Mouse (Mus musculus): ENCODE data around the gene Gm11541. TPM values are rescaled to one million over a fixed set of nuclear protein-coding genes. Genes with fewer than 3 reads are reported as not detected.

Gm11541 gene
- polyA plus RNA-seq (2016; fragmentation: Nextera tagmentation; extraction: Ambion mirVana) = not detected in 2 replicates

DNA sequence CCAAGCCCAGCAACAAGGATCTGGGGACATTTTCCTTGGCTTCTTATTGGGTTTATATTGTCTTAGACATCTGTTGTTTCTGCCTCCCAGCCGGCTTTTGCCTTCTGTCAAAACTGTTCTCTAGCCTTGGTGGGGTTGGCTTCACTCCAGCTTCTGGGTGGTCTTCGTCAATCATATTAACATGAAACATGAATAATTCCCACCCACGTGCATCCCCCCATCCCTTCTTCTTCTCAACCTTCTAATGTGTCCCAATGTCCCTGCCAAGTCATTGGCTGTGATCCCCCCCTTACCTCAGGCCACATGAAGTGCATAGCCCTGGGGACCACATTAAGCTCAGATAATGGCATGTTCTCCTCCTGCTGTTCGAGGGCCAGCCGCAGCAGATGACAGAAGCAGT is at the start of gene Gm11541:
Gene Gm11541 (minus strand): TSS at position 28 of the 400 bp plus-strand sequence.
- WGBS = 83% methylated on average over 5 of the region's 5 CpGs
- DNase-seq (ENCODE audit: low spot score) = no peak
- Histone ChIP-seq H3K4me3 (no peak within 1 kb of the TSS), H3K36me3 (replicated peaks) (no peaks in the 10 kb centered on the region), H3K9me3 (no peaks in the 10 kb centered on the region), H3K27ac (replicated peaks) (no peak within 1 kb of the TSS), H3K27me3 (replicated peaks; ENCODE audit: low read depth, poor library complexity, severe bottlenecking) (no peaks in the 10 kb centered on the region; the same call in 1 of the 2 replicates), H3K4me1 (peaks cover 23% of the 10 kb centered on the region)

DNA sequence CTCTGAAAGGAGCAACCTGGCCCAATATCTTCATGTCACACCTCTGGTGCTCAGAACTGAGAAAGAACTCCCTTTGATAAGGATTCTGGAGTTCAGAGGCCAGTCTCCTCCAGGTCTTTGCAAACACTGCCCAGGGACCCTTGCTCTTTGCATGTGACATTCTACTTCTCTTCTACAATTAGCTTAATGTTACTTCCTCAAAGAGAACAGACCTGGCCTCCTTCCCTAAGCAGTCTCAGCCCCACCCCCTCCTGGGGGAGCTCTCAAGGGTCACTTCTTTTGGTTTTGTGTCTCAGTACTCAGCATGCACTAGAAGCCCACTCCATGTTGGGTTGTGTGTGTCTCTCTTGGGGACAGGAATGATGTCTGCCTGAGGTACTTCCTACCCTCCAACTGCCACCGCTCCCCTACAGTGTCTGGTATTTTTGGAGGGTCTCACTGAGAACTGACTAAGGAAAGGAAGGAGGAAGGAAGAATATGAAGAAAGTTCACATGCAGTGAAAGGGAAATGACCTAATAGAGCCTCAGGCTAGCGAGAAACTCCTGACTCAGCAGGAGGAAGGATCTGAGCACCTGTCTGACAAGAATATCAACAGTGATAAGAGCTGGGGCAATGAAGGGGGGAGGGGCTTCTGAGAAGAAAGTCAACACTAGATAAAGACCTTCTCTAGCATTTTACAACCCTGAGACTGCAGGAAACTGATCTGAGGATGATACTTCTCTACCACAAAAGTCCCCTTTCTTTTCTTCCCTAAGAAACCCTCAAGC is 48.8 kb upstream of the Gm11541 start:
- 64% methylated on average over 2 of the region's 2 CpGs for WGBS
- DNase-seq (ENCODE audit: low spot score) = no peak

DNA sequence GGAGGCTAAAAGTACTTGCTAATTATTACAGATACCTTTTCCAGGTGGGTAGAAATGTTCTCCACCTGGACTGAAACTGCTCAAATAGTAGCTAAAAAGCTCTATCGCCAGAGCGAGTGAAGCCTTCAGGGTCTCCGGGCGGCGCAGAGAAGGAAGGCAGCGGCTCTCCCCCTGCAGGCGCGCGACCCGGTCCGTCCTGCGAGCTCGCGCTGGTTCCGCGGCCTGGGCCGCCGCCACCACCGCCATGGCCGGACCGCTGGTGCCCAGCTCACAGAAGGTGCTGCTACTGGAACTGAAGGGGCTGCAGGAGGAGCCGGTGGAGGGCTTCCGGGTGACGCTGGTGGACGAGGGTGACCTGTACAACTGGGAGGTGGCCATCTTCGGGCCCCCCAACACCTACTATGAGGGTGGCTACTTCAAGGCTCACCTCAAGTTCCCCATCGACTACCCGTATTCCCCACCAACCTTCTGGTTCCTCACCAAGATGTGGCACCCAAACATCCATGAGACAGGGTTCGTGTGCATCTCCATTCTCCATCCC is 37.5 kb upstream of the Gm11541 start, which contains the start of gene Cdc34b:
Gene Cdc34b (plus strand): TSS at position 51 of the 541 bp plus-strand sequence.
- Histone ChIP-seq H3K36me3 (replicated peaks) (no peaks in the 10 kb centered on the region), H3K27ac (replicated peaks) (no peak within 1 kb of the TSS), H3K9me3 (0 out of 2 replicates have a peak, but pooled peaks cover 6% of the 10 kb centered on the region), H3K4me1 (no peaks in the 10 kb centered on the region), H3K4me3 (no peak within 1 kb of the TSS), H3K27me3 (replicated peaks; ENCODE audit: low read depth, poor library complexity, severe bottlenecking) (peaks cover 9% of the 10 kb centered on the region; the same call in 1 of the 2 replicates)
- DNase-seq (ENCODE audit: low spot score) = no peak
- 84% methylated on average over 29 of the region's 29 CpGs for WGBS

More for the DNA sequence above, 48.8 kb upstream of the Gm11541 start:
- H3K4me1 ChIP-seq = 0 out of 2 replicates have a peak, but pooled peaks cover 4% of the 10 kb centered on the region
- no peaks in the 10 kb centered on the region for H3K9me3 ChIP-seq
- no peak overlapping the region for H3K27ac ChIP-seq (replicated peaks)
- H3K36me3 ChIP-seq (replicated peaks) = no peaks in the 10 kb centered on the region
- H3K4me3 ChIP-seq = no peak overlapping the region
- H3K27me3 ChIP-seq (replicated peaks; ENCODE audit: low read depth, poor library complexity, severe bottlenecking) = no peaks in the 10 kb centered on the region

DNA sequence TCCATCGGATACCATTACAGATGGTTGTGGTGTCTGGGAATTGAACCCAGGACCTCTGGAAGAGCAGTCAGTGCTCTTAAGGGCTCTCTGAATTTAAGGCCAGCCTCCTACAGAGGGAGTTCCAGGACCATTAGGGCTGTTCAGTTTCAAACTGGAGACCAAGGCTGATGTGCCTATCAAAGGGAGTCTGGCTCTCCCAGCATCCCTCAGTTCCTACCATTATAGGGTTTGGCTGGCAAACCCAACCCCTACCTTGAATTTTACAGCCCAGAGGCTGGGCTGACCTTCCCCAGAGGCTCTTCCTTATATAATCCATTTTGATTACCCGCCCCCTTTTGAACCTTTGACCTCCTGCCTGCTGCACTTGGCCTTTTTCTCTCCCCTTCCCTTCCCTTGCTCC is 31.4 kb upstream of the Gm11541 start:
- no peaks in the 10 kb centered on the region for H3K36me3 ChIP-seq (replicated peaks)
- no peaks in the 10 kb centered on the region for H3K27me3 ChIP-seq (replicated peaks; ENCODE audit: low read depth, poor library complexity, severe bottlenecking)
- no peaks in the 10 kb centered on the region for H3K9me3 ChIP-seq
- DNase-seq (ENCODE audit: low spot score) = no peak
- H3K4me1 ChIP-seq = no peaks in the 10 kb centered on the region
- no peak overlapping the region for H3K27ac ChIP-seq (replicated peaks)
- H3K4me3 ChIP-seq = no peak overlapping the region
- 69% methylated on average over 2 of the region's 2 CpGs for WGBS

DNA sequence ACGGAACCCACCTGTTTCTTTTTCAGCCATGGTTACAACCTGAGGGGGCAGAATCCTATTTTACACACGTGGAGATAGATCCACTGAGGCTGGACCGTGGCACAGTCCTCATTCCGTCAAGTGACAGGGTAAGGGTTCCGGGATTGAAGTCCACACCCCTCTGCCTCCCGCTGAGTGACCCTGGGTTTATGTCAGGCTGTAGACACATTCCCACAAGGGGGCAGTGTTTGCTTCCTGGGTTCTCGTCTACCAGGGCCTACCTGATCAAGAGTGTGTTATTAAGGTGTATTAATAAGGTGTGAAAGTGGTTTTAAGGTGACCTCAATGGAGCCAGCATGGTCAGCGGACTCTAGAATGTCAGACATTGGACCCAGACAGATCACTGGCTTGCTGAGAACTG is 28.5 kb upstream of the Gm11541 start:
- 48% methylated on average over 8 of the region's 8 CpGs for WGBS
- no peaks in the 10 kb centered on the region for H3K36me3 ChIP-seq (replicated peaks)
- no peak for DNase-seq (ENCODE audit: low spot score)
- H3K4me3 ChIP-seq = no peak overlapping the region
- no peaks in the 10 kb centered on the region for H3K27me3 ChIP-seq (replicated peaks; ENCODE audit: low read depth, poor library complexity, severe bottlenecking)
- no peaks in the 10 kb centered on the region for H3K4me1 ChIP-seq
- no peaks in the 10 kb centered on the region for H3K9me3 ChIP-seq
- no peak overlapping the region for H3K27ac ChIP-seq (replicated peaks)

DNA sequence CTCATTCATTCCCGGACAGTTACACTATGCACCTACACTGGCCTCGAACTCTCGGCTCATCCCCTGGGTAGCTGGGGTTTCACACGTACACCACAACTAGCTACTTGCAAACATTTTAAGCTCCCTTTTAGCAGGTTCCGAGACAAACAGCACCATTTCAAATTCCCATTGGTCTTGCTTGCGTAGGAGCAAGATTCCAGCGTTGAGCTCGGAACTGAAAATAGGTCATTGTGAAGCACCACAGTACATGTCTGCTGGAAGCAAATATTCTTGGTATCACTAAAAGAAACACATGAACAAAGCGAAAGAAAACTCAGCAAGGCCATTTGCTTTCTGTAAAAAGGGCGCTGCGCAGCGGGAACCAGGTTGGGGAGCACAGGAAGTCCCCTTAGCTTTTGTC is 26.9 kb upstream of the Gm11541 start:
- Histone ChIP-seq H3K27me3 (replicated peaks; ENCODE audit: low read depth, poor library complexity, severe bottlenecking) (no peaks in the 10 kb centered on the region), H3K4me3 (no peak overlapping the region), H3K27ac (replicated peaks) (no peak overlapping the region), H3K4me1 (no peaks in the 10 kb centered on the region), H3K36me3 (replicated peaks) (no peaks in the 10 kb centered on the region), H3K9me3 (no peaks in the 10 kb centered on the region)
- 89% methylated on average over 12 of the region's 12 CpGs for WGBS
- DNase-seq (ENCODE audit: low spot score) = no peak

DNA sequence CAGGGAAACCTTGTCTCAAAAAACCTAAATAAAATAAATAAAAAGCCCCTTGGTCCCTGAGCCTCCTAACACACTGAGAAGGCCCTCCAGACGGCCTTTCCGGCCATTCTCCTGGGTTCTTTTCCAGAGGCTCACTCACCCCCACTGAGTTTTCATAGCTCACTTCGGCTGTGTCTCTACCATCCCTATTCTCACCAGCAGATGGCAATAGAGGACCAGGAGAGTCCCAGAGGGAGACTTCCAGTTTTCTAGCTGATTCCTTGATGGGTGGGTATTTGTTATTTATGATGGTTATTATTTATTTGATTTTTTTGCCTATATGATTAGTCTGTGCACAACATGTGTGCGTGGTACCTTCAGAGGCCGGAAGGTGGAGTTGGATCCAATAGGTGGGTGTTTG is 26.0 kb upstream of the Gm11541 start:
- H3K9me3 ChIP-seq = no peaks in the 10 kb centered on the region
- H3K27ac ChIP-seq (replicated peaks) = no peak overlapping the region
- 27% methylated on average over 5 of the region's 5 CpGs for WGBS
- no peaks in the 10 kb centered on the region for H3K4me1 ChIP-seq
- H3K36me3 ChIP-seq (replicated peaks) = no peaks in the 10 kb centered on the region
- H3K4me3 ChIP-seq = no peak overlapping the region
- DNase-seq (ENCODE audit: low spot score) = peak; percentile 56
- no peaks in the 10 kb centered on the region for H3K27me3 ChIP-seq (replicated peaks; ENCODE audit: low read depth, poor library complexity, severe bottlenecking)

DNA sequence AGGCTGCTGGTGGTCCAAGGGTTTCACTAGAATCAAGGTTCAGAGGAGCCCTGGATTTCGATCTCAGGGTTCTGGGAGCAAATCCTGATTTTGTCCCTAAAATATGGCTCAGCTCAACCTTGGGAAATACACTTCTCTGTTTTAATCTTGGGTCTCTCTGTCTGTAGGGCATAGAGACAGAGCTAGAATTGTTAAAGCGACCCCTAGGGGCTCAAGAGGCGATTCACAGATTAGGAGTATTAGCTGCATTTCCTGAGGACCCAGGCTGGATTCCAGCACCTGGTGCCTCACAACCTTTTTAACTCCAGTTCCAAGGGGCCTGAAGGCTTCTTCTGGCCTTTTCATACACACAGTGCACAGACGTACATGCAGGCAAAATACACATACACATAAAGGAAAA is 25.3 kb upstream of the Gm11541 start:
- no peaks in the 10 kb centered on the region for H3K4me1 ChIP-seq
- no peaks in the 10 kb centered on the region for H3K36me3 ChIP-seq (replicated peaks)
- no peak overlapping the region for H3K27ac ChIP-seq (replicated peaks)
- WGBS = 28% methylated on average over 4 of the region's 4 CpGs
- DNase-seq (ENCODE audit: low spot score) = no peak
- H3K27me3 ChIP-seq (replicated peaks; ENCODE audit: low read depth, poor library complexity, severe bottlenecking) = no peaks in the 10 kb centered on the region
- H3K9me3 ChIP-seq = no peaks in the 10 kb centered on the region
- no peak overlapping the region for H3K4me3 ChIP-seq

DNA sequence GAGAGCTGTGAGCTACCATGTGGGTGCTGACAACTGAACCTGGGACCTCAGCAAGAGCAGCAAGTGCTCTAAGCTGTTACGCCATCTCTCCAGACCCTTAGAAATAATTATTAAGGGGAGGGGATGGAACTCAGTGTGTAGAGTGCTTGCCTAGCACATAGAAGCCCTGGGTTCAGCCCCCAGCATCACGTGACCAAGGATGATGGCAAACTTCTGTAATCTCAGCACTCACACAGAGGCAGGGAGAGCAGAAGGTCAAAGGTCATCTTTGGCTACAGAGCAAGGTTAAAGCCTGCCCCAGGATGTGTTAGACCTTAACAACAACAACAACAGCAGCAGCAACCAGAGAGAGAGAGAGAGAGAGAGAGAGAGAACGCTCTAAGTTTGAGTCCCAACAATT is 24.2 kb upstream of the Gm11541 start:
- no peak overlapping the region for H3K27ac ChIP-seq (replicated peaks)
- H3K27me3 ChIP-seq (replicated peaks; ENCODE audit: low read depth, poor library complexity, severe bottlenecking) = no peaks in the 10 kb centered on the region
- H3K36me3 ChIP-seq (replicated peaks) = no peaks in the 10 kb centered on the region
- no peaks in the 10 kb centered on the region for H3K9me3 ChIP-seq
- no peaks in the 10 kb centered on the region for H3K4me1 ChIP-seq
- no peak overlapping the region for H3K4me3 ChIP-seq
- WGBS = 77% methylated on average over 3 of the region's 3 CpGs
- no peak for DNase-seq (ENCODE audit: low spot score)

DNA sequence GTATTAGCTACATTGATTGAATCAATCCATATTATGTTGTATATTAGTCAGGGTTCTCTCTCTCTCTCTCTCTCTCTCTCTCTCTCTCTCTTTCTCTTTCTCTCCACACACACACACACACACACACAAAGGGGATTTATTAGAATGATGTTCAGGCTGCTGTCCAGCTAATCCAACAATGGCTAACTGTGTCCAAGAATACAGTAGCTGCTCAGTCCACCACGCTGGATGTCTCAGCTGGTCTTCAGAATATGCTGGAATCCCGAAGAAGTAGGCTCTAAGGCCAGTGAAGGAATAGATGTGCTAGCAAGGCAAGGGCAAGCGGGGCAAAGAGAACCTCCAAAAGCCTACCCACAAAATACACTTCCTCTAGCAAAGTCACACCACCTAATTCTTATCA is 23.0 kb upstream of the Gm11541 start:
- Histone ChIP-seq H3K4me3 (no peak overlapping the region), H3K27ac (replicated peaks) (no peak overlapping the region), H3K4me1 (no peaks in the 10 kb centered on the region), H3K27me3 (replicated peaks; ENCODE audit: low read depth, poor library complexity, severe bottlenecking) (no peaks in the 10 kb centered on the region), H3K36me3 (replicated peaks) (no peaks in the 10 kb centered on the region), H3K9me3 (no peaks in the 10 kb centered on the region)
- no peak for DNase-seq (ENCODE audit: low spot score)
- WGBS = 89% methylated on average over 3 of the region's 3 CpGs

DNA sequence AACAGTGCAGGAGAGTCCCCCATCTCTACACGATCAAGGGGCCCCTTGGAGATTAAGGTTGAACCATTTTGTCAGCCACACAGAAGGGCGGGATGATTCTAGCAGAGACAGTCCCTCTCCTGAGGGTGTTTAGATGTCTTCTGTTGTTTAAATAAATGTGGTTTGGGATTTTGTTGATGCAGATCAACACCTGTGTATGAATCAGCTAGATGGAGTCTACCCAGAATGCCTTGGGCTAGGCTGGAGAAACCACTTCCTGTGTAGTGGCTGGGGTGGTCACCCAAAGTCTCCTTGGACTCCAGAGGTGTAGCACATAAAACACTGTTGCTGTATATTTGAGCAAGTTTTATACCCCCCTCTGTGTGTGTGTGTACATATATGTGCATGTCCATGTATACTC is 14.9 kb upstream of the Gm11541 start:
- H3K27me3 ChIP-seq (replicated peaks; ENCODE audit: low read depth, poor library complexity, severe bottlenecking) = 0 out of 2 replicates have a peak, but pooled peaks cover 3% of the 10 kb centered on the region
- 78% methylated on average over 2 of the region's 2 CpGs for WGBS
- no peaks in the 10 kb centered on the region for H3K9me3 ChIP-seq
- H3K27ac ChIP-seq (replicated peaks) = no peak overlapping the region
- no peaks in the 10 kb centered on the region for H3K36me3 ChIP-seq (replicated peaks)
- peaks cover 15% of the 10 kb centered on the region for H3K4me1 ChIP-seq
- H3K4me3 ChIP-seq = no peak overlapping the region
- DNase-seq (ENCODE audit: low spot score) = no peak

DNA sequence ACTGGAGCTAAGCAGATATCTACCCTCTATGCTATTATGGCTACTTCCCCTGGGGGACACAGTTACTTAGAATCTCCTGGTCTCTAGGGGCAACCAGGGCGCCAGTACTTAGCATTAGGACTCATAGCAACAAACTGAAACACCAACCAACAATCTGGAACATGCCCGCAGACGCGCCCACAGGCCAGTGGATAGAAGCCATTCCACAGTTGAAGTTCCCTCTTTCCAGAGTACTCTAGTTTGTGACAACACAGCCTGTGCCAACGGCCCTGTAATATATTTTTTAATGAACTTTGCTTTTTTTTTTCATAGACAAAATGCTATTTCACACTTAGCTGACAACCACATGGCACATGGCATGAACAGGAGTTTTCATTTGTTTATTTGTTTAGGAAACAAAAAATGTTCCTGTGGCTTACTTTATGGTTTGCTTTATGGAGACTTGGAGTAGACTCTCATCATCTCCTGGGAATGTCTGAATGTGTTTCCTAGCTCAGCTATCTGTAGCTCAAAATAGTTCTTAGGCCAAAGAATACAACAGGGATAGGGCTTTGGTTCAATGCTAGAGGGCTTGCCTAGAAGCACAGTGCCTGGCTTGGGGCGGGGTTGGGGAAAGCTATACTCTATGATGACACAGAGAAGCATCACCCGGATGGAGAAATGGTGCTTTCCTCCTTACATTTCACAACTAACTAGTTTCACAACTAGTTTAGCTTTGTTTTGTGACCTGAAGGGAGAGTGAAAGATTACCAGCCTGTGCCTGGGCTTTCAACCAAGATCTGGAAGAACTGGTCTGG is 14.0 kb upstream of the Gm11541 start:
- DNase-seq (ENCODE audit: low spot score) = no peak
- no peak overlapping the region for H3K4me3 ChIP-seq
- no peaks in the 10 kb centered on the region for H3K36me3 ChIP-seq (replicated peaks)
- WGBS = 90% methylated on average over 7 of the region's 7 CpGs
- H3K9me3 ChIP-seq = no peaks in the 10 kb centered on the region; the same call in 1 of the 2 replicates
- no peak overlapping the region for H3K27ac ChIP-seq (replicated peaks)
- H3K4me1 ChIP-seq = peaks cover 20% of the 10 kb centered on the region
- 0 out of 2 replicates have a peak, but pooled peaks cover 12% of the 10 kb centered on the region for H3K27me3 ChIP-seq (replicated peaks; ENCODE audit: low read depth, poor library complexity, severe bottlenecking)

All from embryonic facial prominence, embryonic 10.5 days (tissue).